Mouse (Mus musculus) midbrain, embryonic 11.5 days (tissue): ENCODE results near the gene Rab6a. TPM values are rescaled to one million over a fixed set of nuclear protein-coding genes. Genes with fewer than 3 reads are reported as not detected.

Experiments used
- ATAC-seq: fragments of 200-750 bp; cut with Nextera tagmentation; 2 replicates; pipeline ENCODE4 v1.8.0; 2017; ENCODE audit warnings: moderate TSS enrichment, moderate library complexity; ENCODE audit not compliant: low FRiP score
- DNase-seq: peaks from one replicate; pipeline ENCODE4 v3.0.0; 2015; ENCODE audit warnings: low spot score; ENCODE audit errors: missing footprints
- H3K27ac ChIP-seq: fragments of 300-500 bp; sonication (generic); 2 replicates; pipeline ENCODE4 v1.5.1; 2014; ENCODE audit warnings: low read depth, low read length
- H3K27me3 ChIP-seq: fragments of 300-500 bp; sonication (generic); 2 replicates; pipeline ENCODE4 v1.6.1; 2014; ENCODE audit warnings: mild to moderate bottlenecking, low read length, moderate library complexity, mixed read lengths; ENCODE audit not compliant: control insufficient read depth, insufficient read depth
- H3K36me3 ChIP-seq: fragments of 300-500 bp; sonication (generic); 2 replicates; pipeline ENCODE4 v1.6.1; 2014; ENCODE audit warnings: mild to moderate bottlenecking, low read length, moderate library complexity, mixed read lengths; ENCODE audit not compliant: control insufficient read depth, insufficient read depth
- H3K4me1 ChIP-seq: fragments of 300-500 bp; sonication (generic); 2 replicates; pipeline ENCODE4 v1.6.1; 2014; ENCODE audit warnings: low read length; ENCODE audit not compliant: control insufficient read depth, insufficient read depth
- H3K4me2 ChIP-seq: fragments of 300-500 bp; sonication (generic); 2 replicates; pipeline ENCODE4 v1.6.1; 2014; ENCODE audit warnings: mild to moderate bottlenecking, moderate library complexity
- H3K4me3 ChIP-seq: fragments of 300-500 bp; sonication (generic); 2 replicates; pipeline ENCODE4 v1.5.1; 2014; ENCODE audit warnings: low read depth, low read length
- H3K9ac ChIP-seq: fragments of 300-500 bp; sonication (generic); 2 replicates; pipeline ENCODE4 v1.6.1; 2014; ENCODE audit warnings: low read length
- H3K9me3 ChIP-seq: fragments of 300-500 bp; sonication (generic); 2 replicates; pipeline ENCODE4 v1.6.1; 2016; ENCODE audit warnings: low read length; ENCODE audit not compliant: control insufficient read depth
- WGBS: fragments of 180-500 bp; shearing (Covaris S2); extraction: QIAGEN DNeasy Blood & Tissue Kit; methylation state at CpG from one replicate; pipeline ENCODE4 v1.1.7; 2014; 5-methylcytosine and 5-hydroxymethylcytosine counted together
- polyA plus RNA-seq: library from polyadenylated mRNA; unstranded; fragments of >200 nt; fragmentation: Nextera tagmentation; extraction: Ambion mirVana; gene quantifications from 2 replicates; pipeline ENCODE4 v1.2.1, GENCODE M21; 2014

Rab6a gene
- polyA plus RNA-seq, 1 experiment from 2014 or later = 180 TPM

GRCm38 (mm10) chr7:100608130-100608741, 1.0 kb downstream of the Rab6a start, which contains the start of gene Mrpl48:
Gene Mrpl48, minus strand, starts transcription at chr7:100608301.
- Histone ChIP-seq H3K9me3 (no peaks in the 10 kb centered on the region), H3K4me3 (peak within 1 kb of the TSS; percentile 99), H3K4me2 (peak within 1 kb of the TSS; percentile 75), H3K4me1 (peaks cover 6% of the 10 kb centered on the region), H3K27me3 (no peaks in the 10 kb centered on the region), H3K9ac (peak within 1 kb of the TSS; percentile 98), H3K27ac (peak within 1 kb of the TSS; percentile 99), H3K36me3 (no peaks in the 10 kb centered on the region)
- peak; percentile 55 for ATAC-seq
- under 1% methylated on average over 42 of the region's 43 CpGs for WGBS
- DNase-seq = peak; percentile 96

DNA sequence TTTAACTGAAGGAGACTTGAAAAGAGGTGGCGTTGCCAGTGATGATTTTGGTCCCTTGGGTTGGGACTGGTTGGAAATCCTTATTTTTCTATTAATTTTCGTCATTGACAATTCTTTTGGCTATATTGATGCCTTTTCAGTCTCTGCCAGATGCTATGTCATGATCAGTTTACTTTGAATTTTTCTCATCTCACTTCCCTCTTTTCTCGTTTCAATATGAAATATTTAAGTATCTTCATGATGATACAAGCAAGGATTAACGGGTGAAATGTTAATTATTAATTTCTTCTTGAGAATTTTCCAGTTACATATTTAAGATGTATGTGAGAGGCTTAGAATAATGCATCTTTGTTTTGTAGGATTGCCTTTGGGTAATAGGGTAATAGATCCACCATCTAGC, 1.7 kb downstream of the Rab6a start:
- no peak for ATAC-seq
- H3K4me3 ChIP-seq = peak overlapping the region; percentile 99
- H3K27me3 ChIP-seq = no peaks in the 10 kb centered on the region
- H3K27ac ChIP-seq = no peak overlapping the region
- no peak for DNase-seq
- no peaks in the 10 kb centered on the region for H3K9me3 ChIP-seq
- peak overlapping the region; percentile 98 for H3K9ac ChIP-seq
- 31% methylated on average over 4 of the region's 4 CpGs for whole genome bisulfite sequencing
- peak overlapping the region; percentile 75 for H3K4me2 ChIP-seq
- peaks cover 6% of the 10 kb centered on the region for H3K4me1 ChIP-seq
- no peaks in the 10 kb centered on the region for H3K36me3 ChIP-seq

- no peaks in the 10 kb centered on the region for H3K4me1 ChIP-seq
- H3K27me3 ChIP-seq = no peaks in the 10 kb centered on the region
- no peak overlapping the region for H3K4me3 ChIP-seq
- no peak overlapping the region for H3K4me2 ChIP-seq
- no peak for DNase-seq
- ATAC-seq = no peak
- H3K36me3 ChIP-seq = no peaks in the 10 kb centered on the region
- H3K9ac ChIP-seq = no peak overlapping the region
- no peak overlapping the region for H3K27ac ChIP-seq
- H3K9me3 ChIP-seq = no peaks in the 10 kb centered on the region
- 95% methylated on average over 4 of the region's 4 CpGs for WGBS
Observed at GRCm38 (mm10) chr7:100616121-100616857, 9.1 kb downstream of the Rab6a start.

- H3K9me3 ChIP-seq = no peaks in the 10 kb centered on the region
- DNase-seq = no peak
- no peak overlapping the region for H3K9ac ChIP-seq
- H3K27ac ChIP-seq = no peak overlapping the region
- 90% methylated on average over 2 of the region's 2 CpGs for WGBS
- ATAC-seq = no peak
- no peaks in the 10 kb centered on the region for H3K4me1 ChIP-seq
- H3K4me3 ChIP-seq = no peak overlapping the region
- no peaks in the 10 kb centered on the region for H3K36me3 ChIP-seq
- no peak overlapping the region for H3K4me2 ChIP-seq
- H3K27me3 ChIP-seq = no peaks in the 10 kb centered on the region
Observed at GRCm38 (mm10) chr7:100622277-100622676, 15.1 kb downstream of the Rab6a start.

DNA sequence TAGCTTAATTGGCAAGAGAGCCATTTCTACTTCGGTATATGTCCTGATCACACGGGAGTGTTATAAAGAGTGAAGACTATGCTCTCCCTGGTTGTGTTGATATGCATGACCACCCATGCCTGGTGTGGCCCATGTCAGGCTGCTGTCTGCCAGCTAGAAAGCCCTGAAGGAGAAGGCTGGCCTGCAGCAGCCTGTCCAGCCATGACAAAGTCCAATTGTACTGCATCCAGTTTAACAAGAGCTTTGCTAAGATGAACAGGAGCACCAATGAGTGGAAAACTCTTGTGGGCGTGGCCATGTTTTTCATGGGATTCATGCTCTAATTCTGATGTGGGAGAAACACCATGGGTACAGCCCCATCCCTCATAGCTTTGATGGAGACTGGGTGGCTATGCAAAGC, 17.3 kb downstream of the Rab6a start:
- DNase-seq = no peak
- no peak overlapping the region for H3K4me3 ChIP-seq

DNA sequence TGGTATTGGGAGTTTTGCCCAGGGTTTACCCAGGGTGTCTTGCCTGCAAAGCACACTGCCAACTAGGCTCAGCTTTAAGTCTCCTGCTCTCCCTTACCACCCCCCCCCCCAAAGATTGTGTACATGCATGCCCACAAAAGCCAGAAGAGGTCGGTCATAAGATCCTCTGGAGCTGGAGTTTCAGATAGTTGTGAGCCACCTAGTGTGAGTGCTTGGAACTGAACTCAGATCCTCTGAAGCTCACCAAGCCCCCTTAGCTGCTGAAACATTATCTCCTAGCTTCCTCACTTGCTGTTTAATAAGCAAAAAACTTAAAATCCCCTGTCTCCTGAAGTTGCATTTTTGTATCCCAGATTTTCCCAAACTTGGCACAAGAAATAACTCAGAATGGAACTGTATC, 30.4 kb downstream of the Rab6a start:
- Histone ChIP-seq H3K4me1 (no peaks in the 10 kb centered on the region), H3K9ac (no peak overlapping the region), H3K4me3 (no peak overlapping the region), H3K9me3 (no peaks in the 10 kb centered on the region), H3K36me3 (no peaks in the 10 kb centered on the region), H3K4me2 (no peak overlapping the region), H3K27me3 (no peaks in the 10 kb centered on the region), H3K27ac (no peak overlapping the region)
- peak; percentile 87 for DNase-seq
- no peak for ATAC-seq
- 8% methylated on average over 1 of the region's 1 CpGs for WGBS

More for the DNA sequence above, 17.3 kb downstream of the Rab6a start:
- Histone ChIP-seq H3K27me3 (no peaks in the 10 kb centered on the region), H3K27ac (no peak overlapping the region), H3K4me1 (no peaks in the 10 kb centered on the region), H3K9me3 (no peaks in the 10 kb centered on the region), H3K4me2 (no peak overlapping the region), H3K9ac (no peak overlapping the region), H3K36me3 (no peaks in the 10 kb centered on the region)
- ATAC-seq = no peak
- WGBS = 72% methylated on average over 3 of the region's 3 CpGs

DNA sequence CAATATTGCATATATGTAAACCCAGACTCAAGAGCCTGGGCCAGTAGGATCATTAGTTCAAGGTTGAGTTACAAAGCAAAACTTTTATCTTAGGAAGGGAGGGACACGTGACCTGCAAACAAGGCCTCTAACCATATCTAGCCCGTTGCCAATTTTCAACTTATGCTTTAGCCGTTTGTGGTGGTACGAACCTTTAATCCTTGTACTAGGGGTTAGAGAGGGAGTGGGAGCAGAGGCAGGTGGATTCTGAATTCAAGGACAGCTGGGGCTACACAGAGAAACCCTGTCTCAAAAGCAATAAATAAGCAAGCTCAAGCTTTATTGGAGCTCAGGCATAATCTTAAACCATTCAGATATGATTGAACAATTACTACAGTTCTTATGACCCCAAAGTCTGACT, 35.2 kb downstream of the Rab6a start:
- Histone ChIP-seq H3K4me1 (no peaks in the 10 kb centered on the region), H3K9ac (no peak overlapping the region), H3K27me3 (no peaks in the 10 kb centered on the region), H3K36me3 (no peaks in the 10 kb centered on the region), H3K4me3 (no peak overlapping the region), H3K27ac (no peak overlapping the region), H3K9me3 (no peaks in the 10 kb centered on the region), H3K4me2 (no peak overlapping the region)
- DNase-seq (no peak), ATAC-seq (no peak)
- WGBS = 94% methylated on average over 4 of the region's 4 CpGs

DNA sequence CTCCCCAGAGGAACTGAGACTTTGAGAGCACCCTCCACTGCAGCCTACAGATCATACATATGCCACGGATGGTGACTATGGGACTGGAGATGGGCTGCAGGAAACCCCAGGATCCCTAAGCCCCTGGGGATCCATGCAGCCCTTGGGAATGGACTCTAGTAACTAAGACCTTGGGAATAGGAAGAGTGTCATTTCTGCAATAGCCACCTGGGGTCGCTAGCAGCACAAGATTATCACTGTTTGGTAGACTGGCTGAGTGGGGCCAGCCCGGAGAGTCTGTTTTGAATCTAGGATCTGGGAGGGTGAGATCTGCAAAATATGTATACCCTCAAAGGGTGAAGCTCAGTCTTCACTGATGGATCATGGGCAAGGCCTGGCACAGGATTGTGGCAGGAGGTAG, 37.9 kb downstream of the Rab6a start:
- peak; percentile 96 for DNase-seq
- Histone ChIP-seq H3K27me3 (no peaks in the 10 kb centered on the region), H3K9me3 (no peaks in the 10 kb centered on the region), H3K4me3 (no peak overlapping the region), H3K36me3 (no peaks in the 10 kb centered on the region), H3K4me1 (no peaks in the 10 kb centered on the region), H3K9ac (no peak overlapping the region), H3K4me2 (no peak overlapping the region), H3K27ac (no peak overlapping the region)
- 26% methylated on average over 3 of the region's 3 CpGs for WGBS
- 0 out of 2 replicates have a peak, but pooled peaks have one; percentile 33 for ATAC-seq

- Histone ChIP-seq H3K4me2 (no peak overlapping the region), H3K9ac (no peak overlapping the region), H3K27ac (no peak overlapping the region), H3K27me3 (no peaks in the 10 kb centered on the region), H3K4me3 (no peak overlapping the region), H3K9me3 (no peaks in the 10 kb centered on the region), H3K36me3 (no peaks in the 10 kb centered on the region), H3K4me1 (peaks cover 9% of the 10 kb centered on the region)
- 83% methylated on average over 4 of the region's 4 CpGs for WGBS
- no peak for ATAC-seq
- DNase-seq = no peak
Observed at GRCm38 (mm10) chr7:100649095-100649494, 41.9 kb downstream of the Rab6a start.
